Mouse (Mus musculus) CH12.LX (cell line): Measurements from ENCODE around the gene Clp1. TPM values are rescaled to one million over a fixed set of nuclear protein-coding genes. Genes with fewer than 3 reads are reported as not detected.

Source experiments
- DNase-seq: peaks from one replicate; pipeline ENCODE4 v3.0.0-alpha.2; 2013; ENCODE audit errors: extremely low read depth
- H3K27ac ChIP-seq: 2 replicates; pipeline ENCODE4 v1.5.1; 2012; ENCODE audit warnings: low read depth, mild to moderate bottlenecking, control low read depth, moderate library complexity; ENCODE audit not compliant: insufficient read depth
- H3K27me3 ChIP-seq: replicated peaks from 2 replicates; pipeline ENCODE3; 2012; ENCODE audit warnings: inconsistent platforms
- H3K36me3 ChIP-seq, 2 experiments: replicated peaks in 1 of 2; 2 replicates each; pipeline versions ENCODE3 to v1.6.1; 2012; ENCODE audit warnings: inconsistent platforms in 1 of 2, low read length in 1 of 2, mild to moderate bottlenecking in 1 of 2, mixed read lengths in 1 of 2, moderate library complexity in 1 of 2; ENCODE audit not compliant: control insufficient read depth in 1 of 2, insufficient read depth in 1 of 2
- H3K4me1 ChIP-seq, 2 experiments: 2 replicates each; pipeline ENCODE4 v1.6.1; 2012; ENCODE audit warnings: inconsistent platforms in 1 of 2, moderate library complexity in 1 of 2; ENCODE audit not compliant: insufficient read depth in 2 of 2, control insufficient read depth in 1 of 2
- H3K4me2 ChIP-seq: 2 replicates; pipeline ENCODE4 v1.6.1; 2012; ENCODE audit warnings: low read depth, mild to moderate bottlenecking, control low read depth; ENCODE audit not compliant: poor library complexity, insufficient read depth, severe bottlenecking
- H3K4me3 ChIP-seq, 3 experiments: fragments of 150-350 bp in 1 of 3; sonication (generic) in 1 of 3; replicated peaks in 1 of 3; 2 replicates each; pipeline versions ENCODE3 to v1.5.1; 2011 to 2012; ENCODE audit warnings: low read depth in 2 of 3, low read length in 2 of 3, mild to moderate bottlenecking in 2 of 3, moderate library complexity in 2 of 3, control low read depth in 1 of 3, improper control_type of control experiment in 1 of 3, inconsistent platforms in 1 of 3, mixed read lengths in 1 of 3; ENCODE audit not compliant: poor library complexity in 1 of 3
- H3K79me2 ChIP-seq: replicated peaks from 2 replicates; pipeline ENCODE4 v1.6.1; 2012; ENCODE audit warnings: mild to moderate bottlenecking, moderate library complexity; ENCODE audit not compliant: control insufficient read depth, poor library complexity, insufficient read depth, severe bottlenecking; ENCODE audit errors: extremely low read depth
- H3K9ac ChIP-seq: 2 replicates; pipeline ENCODE4 v1.6.1; 2012; ENCODE audit warnings: low read depth, mild to moderate bottlenecking, control low read depth, moderate library complexity; ENCODE audit not compliant: insufficient read depth
- H3K9me3 ChIP-seq: replicated peaks from 2 replicates; pipeline ENCODE3; 2012; ENCODE audit warnings: low read length, inconsistent platforms, mixed read lengths
- BHLHE40 ChIP-seq: IDR thresholded peaks from 2 replicates; pipeline ENCODE4 v1.6.1; 2011; ENCODE audit warnings: mild to moderate bottlenecking, low read depth, low read length, improper control_type of control experiment
- CHD2 ChIP-seq: IDR thresholded peaks from 2 replicates; pipeline ENCODE4 v1.6.1; 2011; ENCODE audit warnings: low read length, improper control_type of control experiment
- CTCF ChIP-seq, 2 experiments: IDR thresholded peaks in 1 of 2; conservative IDR thresholded peaks in 1 of 2; 2 replicates each; pipeline ENCODE4 v1.5.1; 2011 to 2012; ENCODE audit warnings: low read depth in 2 of 2, low read length in 2 of 2, improper control_type of control experiment in 1 of 2, inconsistent platforms in 1 of 2, mild to moderate bottlenecking in 1 of 2, moderate library complexity in 1 of 2
- EP300 ChIP-seq: IDR thresholded peaks from 2 replicates; pipeline ENCODE4 v1.6.1; 2011; ENCODE audit warnings: low read length, improper control_type of control experiment
- ETS1 ChIP-seq: conservative IDR thresholded peaks from 2 replicates; pipeline ENCODE4 v1.6.1; 2012; ENCODE audit warnings: low read depth, mild to moderate bottlenecking, inconsistent platforms, low read length, improper control_type of control experiment, moderate library complexity
- HCFC1 ChIP-seq: IDR thresholded peaks from 2 replicates; pipeline ENCODE4 v1.6.1; 2012; ENCODE audit warnings: low read depth, mild to moderate bottlenecking, inconsistent platforms, low read length, improper control_type of control experiment
- JUN ChIP-seq: IDR thresholded peaks from 2 replicates; pipeline ENCODE4 v1.6.1; 2011; ENCODE audit warnings: low read depth, mild to moderate bottlenecking, low read length, improper control_type of control experiment, moderate library complexity; ENCODE audit not compliant: insufficient read depth
- MAFK ChIP-seq: IDR thresholded peaks from 2 replicates; pipeline ENCODE4 v1.6.1; 2011; ENCODE audit warnings: low read length, improper control_type of control experiment; ENCODE audit not compliant: insufficient replicate concordance
- MYC ChIP-seq: IDR thresholded peaks from 2 replicates; pipeline ENCODE4 v1.6.1; 2011; ENCODE audit warnings: low read depth, mild to moderate bottlenecking, improper control_type of control experiment, low read length
- NRF1 ChIP-seq: IDR thresholded peaks from 2 replicates; pipeline ENCODE4 v1.6.1; 2014; ENCODE audit warnings: low read depth, mild to moderate bottlenecking, inconsistent platforms, low read length, improper control_type of control experiment, moderate library complexity
- PAX5 ChIP-seq: IDR thresholded peaks from 2 replicates; pipeline ENCODE4 v1.6.1; 2012; ENCODE audit warnings: low read length, inconsistent platforms, mixed read lengths
- POLR2A ChIP-seq: IDR thresholded peaks from 2 replicates; pipeline ENCODE4 v1.6.1; 2011; ENCODE audit warnings: low read depth, mild to moderate bottlenecking, improper control_type of control experiment, low read length
- SIN3A ChIP-seq: IDR thresholded peaks from 2 replicates; pipeline ENCODE4 v1.6.1; 2012; ENCODE audit warnings: low read length, improper control_type of control experiment, inconsistent platforms
- TBP ChIP-seq: conservative IDR thresholded peaks from 2 replicates; pipeline ENCODE4 v1.6.1; 2011; ENCODE audit warnings: low read depth, low read length, improper control_type of control experiment
- USF1 ChIP-seq: IDR thresholded peaks from 2 replicates; pipeline ENCODE4 v1.6.1; 2014; ENCODE audit warnings: low read depth, mild to moderate bottlenecking, inconsistent platforms, low read length, improper control_type of control experiment
- USF2 ChIP-seq: conservative IDR thresholded peaks from 2 replicates; pipeline ENCODE4 v1.6.1; 2011; ENCODE audit warnings: low read depth, low read length, improper control_type of control experiment
- ZKSCAN1 ChIP-seq: IDR thresholded peaks from 2 replicates; pipeline ENCODE4 v1.6.1; 2012; ENCODE audit warnings: low read depth, inconsistent platforms, low read length, improper control_type of control experiment, borderline replicate concordance
- dilution Hi-C: fragments of 300-500 bp; cut with MboI; formaldehyde crosslinking; loops from 2 replicates; pipeline ENCODE4 v1.14.3; 2020; ENCODE audit warnings: low sequenced_read_pairs; ENCODE audit not compliant: extremely low pct_unique_long_range_greater_than_20kb, extremely low pct_ligation_motif_present
- in situ Hi-C: fragments of 300-500 bp; cut with MboI; formaldehyde crosslinking; loops from 3 replicates; pipeline ENCODE4 v1.14.3; 2019; ENCODE audit warnings: low sequenced_read_pairs, low pct_ligation_motif_present, low pct_unique_long_range_greater_than_20kb, mixed read lengths
- polyA plus RNA-seq: library from polyadenylated mRNA; unstranded; fragments of >175 nt; gene quantifications from 2 replicates; pipeline ENCODE4 v1.2.1, GENCODE M21; 2012; ENCODE audit warnings: low read depth; ENCODE audit not compliant: insufficient read length
- total RNA-seq, 2 experiments: library from RNA; depleted of rRNA; stranded (reverse); fragments of 300-350 nt in 1 of 2; fragments of >200 nt in 1 of 2; gene quantifications; 2 replicates each; pipeline ENCODE4 v1.2.3; 2012 to 2014

Gene Clp1
- total and polyA plus RNA-seq, 3 experiments, result 32.0 to 65.2 (median 46.5) TPM

DNA sequence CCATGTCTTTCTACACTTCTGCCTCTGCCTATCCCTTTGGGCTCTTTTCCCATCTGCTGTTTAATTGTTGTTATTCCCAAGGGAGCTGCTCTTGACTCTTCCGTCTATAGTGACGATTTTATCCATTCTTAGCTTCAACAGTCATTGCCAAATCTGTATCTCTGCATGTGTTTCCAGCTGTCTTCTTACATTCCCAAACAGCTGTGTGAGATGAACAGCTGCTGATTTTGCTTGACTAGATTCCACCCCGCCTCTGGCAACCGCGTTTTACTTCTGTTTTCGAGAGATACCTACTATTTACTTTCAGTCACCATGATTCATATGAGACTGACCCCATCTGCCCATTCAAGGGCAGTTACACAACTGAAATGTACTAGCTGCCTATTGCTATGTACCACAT lies 23.0 kb upstream of the Clp1 start:
- TF ChIP-seq MYC (no peak), ETS1 (peak; percentile 38; the same call in 1 of the 2 replicates)
- H3K27ac ChIP-seq, result no peak overlapping the region
- peaks cover 27% of the 10 kb centered on the region for H3K27me3 ChIP-seq
- H3K9me3 ChIP-seq, result no peaks in the 10 kb centered on the region
- H3K4me2 ChIP-seq, result peak overlapping the region; percentile 47
- H3K4me1 ChIP-seq, result 0 out of 4 replicates have a peak, but pooled peaks cover 0 to 2% of the 10 kb centered on the region in 2 experiments
- in situ Hi-C loops, result no loop called here
- no peak overlapping the region for H3K4me3 ChIP-seq
- dilution Hi-C loops, result no loop called here
- H3K79me2 ChIP-seq, result no peaks in the 10 kb centered on the region
- DNase-seq, result no peak
- no peak overlapping the region for H3K9ac ChIP-seq
- no peaks in the 10 kb centered on the region for H3K36me3 ChIP-seq

DNA sequence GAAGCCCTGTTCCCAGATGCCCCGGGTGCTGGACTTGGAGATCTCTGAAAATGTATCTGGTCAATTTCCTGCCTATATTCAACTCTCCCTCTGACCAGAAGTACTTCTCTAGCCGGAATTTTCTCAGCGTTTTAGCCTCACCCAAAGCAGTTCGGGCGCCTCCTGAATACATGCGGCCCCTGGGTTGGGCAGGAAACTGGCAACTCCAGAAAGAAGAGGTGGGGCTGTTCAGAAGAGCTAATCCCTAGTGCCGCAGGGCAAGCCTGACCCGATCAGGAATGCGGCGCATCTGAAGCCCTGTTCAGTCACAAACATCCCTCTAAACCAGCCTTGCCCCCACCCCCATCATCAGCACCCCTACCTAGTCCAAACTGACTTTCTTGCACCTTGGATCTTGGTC lies 17.0 kb upstream of the Clp1 start:
- H3K4me1 ChIP-seq, result peaks cover 0 to 6% of the 10 kb centered on the region in 2 experiments; a peak in 1 of 4 replicates
- dilution Hi-C loops, result no loop called here
- H3K9me3 ChIP-seq, result no peaks in the 10 kb centered on the region
- H3K4me2 ChIP-seq, result no peak overlapping the region
- H3K79me2 ChIP-seq, result no peaks in the 10 kb centered on the region
- in situ Hi-C loops, result no loop called here
- H3K4me3 ChIP-seq, result no peak overlapping the region
- no peak overlapping the region for H3K9ac ChIP-seq
- DNase-seq, result no peak
- H3K27ac ChIP-seq, result no peak overlapping the region
- no peak for TF ChIP-seq BHLHE40
- no peak for TF ChIP-seq ZKSCAN1
- no peak for TF ChIP-seq NRF1
- no peak for TF ChIP-seq TBP
- TF ChIP-seq HCFC1, result no peak
- no peak for TF ChIP-seq JUN
- no peak for TF ChIP-seq CHD2
- TF ChIP-seq POLR2A, result no peak
- TF ChIP-seq MAFK, result no peak
- no peak for TF ChIP-seq CTCF (conservative IDR thresholded peaks at IDR 0.05 in 1 of 2, IDR thresholded peaks at IDR 0.05 in 1 of 2; ENCODE audit: low read depth in 2 of 2, low read length in 2 of 2)
- TF ChIP-seq USF1, result no peak
- TF ChIP-seq USF2, result no peak
- no peak for TF ChIP-seq PAX5
- TF ChIP-seq SIN3A, result no peak
- TF ChIP-seq EP300, result no peak
- H3K27me3 ChIP-seq, result peaks cover 27% of the 10 kb centered on the region
- no peaks in the 10 kb centered on the region for H3K36me3 ChIP-seq
